Mouse (Mus musculus): Measurements from ENCODE around the gene Osbpl5.
"Not testable (repeated sequence)": the region's sequence is repeated elsewhere in the genome, so short reads cannot be mapped to it uniquely, and the experiment has no call there.

Osbpl5 gene

DNA sequence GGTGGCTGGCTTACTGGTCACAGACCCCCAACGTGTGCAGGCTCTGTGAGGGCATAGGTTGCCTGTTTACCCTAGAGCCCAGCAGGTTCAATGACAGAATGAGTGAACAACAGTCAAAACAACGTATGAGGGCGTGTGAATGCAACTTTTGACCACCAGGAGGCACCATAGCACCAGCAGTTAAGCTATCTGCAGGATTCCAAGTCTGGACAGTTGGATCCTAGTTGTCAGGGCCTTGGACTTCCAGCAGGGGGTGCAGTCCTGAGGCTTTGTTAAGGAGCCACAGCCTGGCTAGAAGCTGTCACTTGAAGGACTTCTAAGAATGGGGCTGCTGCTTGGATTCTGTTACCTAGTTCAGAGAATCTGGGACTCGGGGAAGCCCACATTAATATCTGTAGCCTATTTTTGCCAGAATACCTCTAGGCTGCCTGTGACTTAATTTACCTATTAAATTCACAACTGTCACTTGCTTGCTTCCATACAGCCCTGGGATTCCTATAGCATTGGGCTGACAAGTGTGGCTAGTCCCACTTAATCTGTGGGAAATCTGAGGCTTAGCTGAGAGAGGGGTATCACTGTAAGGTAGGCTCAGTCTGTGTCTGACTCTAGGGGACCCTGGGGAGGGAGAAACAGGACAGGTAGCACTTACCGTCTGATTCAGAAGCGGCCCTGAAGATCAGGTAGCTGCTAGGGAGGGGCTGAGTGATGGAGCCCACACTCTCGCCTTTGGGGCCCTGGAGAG lies 49.9 kb downstream of the Osbpl5 start:
- DNase-seq (ENCODE audit: low read depth) = peak; percentile 96

DNA sequence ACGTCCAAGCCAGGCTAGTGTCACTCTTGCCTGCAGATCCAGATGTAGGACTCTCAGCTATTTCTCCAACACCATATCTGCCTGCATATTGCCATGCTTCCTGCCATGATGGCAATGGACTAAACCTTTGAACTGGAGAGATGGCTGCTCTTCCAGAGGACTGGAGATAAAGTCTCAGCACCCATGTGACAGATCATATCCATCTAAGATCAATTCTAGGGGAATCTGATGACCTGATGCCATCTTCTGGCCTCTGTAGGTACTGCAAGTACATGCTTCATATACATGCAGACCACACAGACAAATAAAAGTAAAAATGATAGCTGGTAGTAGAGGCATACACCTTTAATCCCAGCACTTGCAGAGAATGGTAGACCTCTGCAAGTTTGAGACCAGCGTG lies 60.6 kb downstream of the Osbpl5 start:
- peak; percentile 81 for DNase-seq (ENCODE audit: low read depth)

DNA sequence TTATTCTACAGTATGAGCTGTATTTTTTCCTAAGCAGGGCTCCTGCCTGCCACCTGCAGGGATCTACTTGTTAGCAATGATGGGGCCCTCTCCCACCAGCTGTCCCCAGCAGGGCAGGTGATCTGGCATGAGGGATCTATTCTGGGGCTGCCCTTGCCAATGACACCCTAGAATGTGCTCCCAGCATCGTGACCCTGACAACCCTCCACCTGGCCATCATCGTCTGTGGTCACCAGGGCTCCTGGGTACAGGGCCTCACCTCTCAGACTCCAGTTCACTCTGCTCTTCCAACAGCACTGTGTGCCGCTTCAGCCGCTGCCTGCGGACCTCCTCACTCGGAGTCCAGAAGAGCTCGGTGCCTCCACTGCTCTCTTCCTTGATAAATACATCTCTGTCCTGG lies 62.2 kb downstream of the Osbpl5 start:
- DNase-seq (ENCODE audit: low read depth) = no peak

DNA sequence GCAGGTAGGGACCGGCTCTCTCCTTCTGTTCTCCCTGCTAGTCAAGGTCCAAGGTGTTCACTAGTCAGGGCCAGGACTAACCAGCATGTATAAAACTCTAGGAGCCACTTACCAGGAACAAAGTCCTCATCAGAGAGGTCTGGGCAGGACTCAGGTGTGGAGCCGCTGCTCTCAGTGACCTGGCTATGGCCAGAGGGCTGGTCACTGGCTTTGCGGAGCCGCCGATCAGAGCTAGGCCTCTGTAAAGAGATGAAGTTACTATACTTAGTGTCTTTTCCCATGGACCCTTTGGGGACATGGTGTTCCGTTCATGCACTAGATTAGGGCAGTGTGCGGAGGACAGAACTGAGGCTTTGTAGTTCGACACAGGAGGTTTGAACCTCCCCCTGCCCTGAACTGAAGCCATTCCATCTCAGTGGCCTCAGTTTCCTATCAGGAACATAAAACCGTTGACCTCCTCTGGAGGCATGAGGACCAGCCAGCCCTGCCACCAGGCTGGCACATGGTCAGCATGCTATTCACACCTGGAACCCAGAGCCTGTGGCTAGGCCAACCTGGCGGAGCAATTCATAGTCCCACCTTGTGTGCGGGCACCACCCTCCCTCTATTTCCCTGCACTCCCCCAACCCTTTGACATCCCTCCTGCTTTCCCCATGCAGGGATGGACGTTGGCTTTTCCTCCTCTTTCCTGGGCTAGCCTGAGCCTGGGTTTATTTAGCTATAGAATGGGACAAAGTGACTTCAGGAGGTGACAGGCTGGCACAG lies 63.9 kb downstream of the Osbpl5 start:
- DNase-seq (ENCODE audit: low read depth) = no peak

DNA sequence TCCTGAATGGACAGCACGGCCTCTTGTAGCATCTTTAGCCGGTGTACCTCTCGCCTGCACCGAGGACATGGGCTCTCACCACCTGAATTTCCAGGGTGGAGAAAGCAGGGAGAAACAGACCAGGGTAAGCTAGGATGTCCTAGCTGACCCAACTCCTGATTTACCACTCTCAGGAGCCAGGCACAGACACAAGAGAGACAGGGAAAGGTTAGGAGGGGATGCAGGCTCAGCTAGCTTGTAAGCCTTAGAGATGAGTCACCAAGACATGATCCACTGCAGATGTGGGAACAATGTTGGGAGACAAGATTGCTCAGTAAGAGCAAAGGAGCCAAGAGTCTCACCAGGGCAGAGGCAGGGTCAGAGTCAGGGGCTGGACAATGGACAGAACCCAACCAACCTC lies 64.9 kb downstream of the Osbpl5 start:
- DNase-seq (ENCODE audit: low read depth) = no peak

DNA sequence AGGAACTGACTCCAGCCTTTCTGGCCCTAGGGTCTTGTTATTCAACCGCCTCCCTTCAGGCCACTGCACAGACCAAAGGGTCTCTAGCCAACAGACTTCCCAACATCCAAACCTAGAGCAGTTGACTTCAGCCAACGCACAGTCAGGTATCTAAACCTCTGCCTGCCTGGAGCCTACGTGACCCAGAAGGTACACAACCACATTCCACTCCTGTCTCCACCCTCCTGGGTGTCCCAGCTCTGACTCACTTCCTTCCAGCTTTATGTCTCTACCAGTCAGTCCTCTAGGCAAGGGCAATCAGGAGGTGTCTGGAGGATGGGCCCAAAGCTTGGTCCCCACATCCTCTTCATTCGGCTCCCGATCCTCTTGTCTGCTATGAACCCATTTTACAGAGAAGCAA lies 65.6 kb downstream of the Osbpl5 start:
- no peak for DNase-seq (ENCODE audit: low read depth)

GRCm38 (mm10) chr7:143689946-143690345 lies 66.8 kb downstream of the Osbpl5 start:
- DNase-seq (ENCODE audit: low read depth) = no peak

GRCm38 (mm10) chr7:143689481-143689880 lies 67.3 kb downstream of the Osbpl5 start:
- DNase-seq (ENCODE audit: low read depth) = no peak

DNA sequence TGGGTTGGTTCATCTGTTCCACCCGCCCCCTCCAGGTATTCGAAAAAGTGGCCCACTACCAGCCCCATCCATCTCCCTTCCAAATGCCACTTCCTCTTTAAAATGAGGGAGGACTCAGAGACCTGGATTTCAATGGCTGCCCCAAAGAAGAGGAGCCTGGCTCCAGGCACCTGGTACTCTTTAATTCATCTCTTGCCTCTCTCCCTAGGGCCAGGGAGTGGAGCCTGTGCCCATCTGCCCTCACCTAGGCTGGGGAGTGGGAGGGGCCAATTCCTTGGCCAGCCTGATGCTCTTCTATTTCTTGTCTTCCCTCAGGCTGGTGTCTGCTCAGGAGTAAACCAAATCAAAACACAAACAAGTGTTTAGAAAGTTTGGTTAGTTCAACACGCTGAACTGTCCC lies 70.1 kb downstream of the Osbpl5 start:
- not testable (repeated sequence) for DNase-seq (ENCODE audit: low read depth)

DNA sequence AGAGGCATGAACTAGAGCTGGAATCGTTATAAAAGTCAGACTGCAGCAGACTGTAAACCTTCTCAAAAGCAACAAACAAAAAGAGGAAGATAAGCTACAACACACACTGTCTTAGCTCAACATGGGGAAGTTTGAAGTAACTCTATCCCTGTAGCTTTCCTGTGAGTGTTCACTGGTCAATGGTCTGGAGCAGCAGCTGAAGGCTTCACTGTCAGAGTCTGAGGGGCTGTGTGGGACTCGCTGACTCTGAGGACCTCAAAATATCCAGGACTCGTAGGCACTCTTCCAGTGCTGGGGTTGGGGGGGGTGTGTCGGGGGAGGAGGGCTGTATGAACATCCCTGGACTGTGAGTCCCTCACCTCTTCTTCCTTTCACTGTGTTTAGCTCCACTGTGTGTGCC lies 70.6 kb downstream of the Osbpl5 start:
- DNase-seq (ENCODE audit: low read depth) = not testable (repeated sequence)

GRCm38 (mm10) chr7:143685359-143686067 lies 71.3 kb downstream of the Osbpl5 start, which contains the start of gene Tnfrsf23:
Tnfrsf23 (minus strand) TSS chr7:143685872.
- DNase-seq (ENCODE audit: low read depth) = peak; percentile 89

- DNase-seq (ENCODE audit: low read depth) = not testable (repeated sequence)
Measured at GRCm38 (mm10) chr7:143684569-143684968, 72.2 kb downstream of the Osbpl5 start.

- no peak for DNase-seq (ENCODE audit: low read depth)
Measured at GRCm38 (mm10) chr7:143681566-143681965, 75.2 kb downstream of the Osbpl5 start.

DNA sequence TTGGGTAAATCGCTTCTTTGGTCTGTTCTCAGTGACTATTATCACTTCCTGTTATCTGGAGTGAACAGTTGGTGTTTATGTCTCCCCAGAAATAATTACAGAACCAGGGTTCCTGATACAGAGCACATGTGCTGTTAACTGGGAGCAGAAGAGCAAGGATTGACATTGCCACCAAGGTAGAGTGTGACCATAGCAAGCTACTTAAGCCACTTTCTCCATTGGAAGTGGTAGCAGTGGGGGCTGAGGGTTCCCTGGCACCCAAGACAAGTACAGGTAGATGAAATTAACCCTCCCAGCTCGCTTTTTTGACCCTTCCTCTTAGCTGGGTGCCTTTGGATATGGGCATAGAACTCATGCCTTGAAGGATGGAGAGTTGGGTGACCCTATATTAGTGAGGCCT lies 75.9 kb downstream of the Osbpl5 start:
- not testable (repeated sequence) for DNase-seq (ENCODE audit: low read depth)

- DNase-seq (ENCODE audit: low read depth) = not testable (repeated sequence)
Measured at GRCm38 (mm10) chr7:143679650-143680049, 77.1 kb downstream of the Osbpl5 start.

GRCm38 (mm10) chr7:143666427-143667311 lies 90.1 kb downstream of the Osbpl5 start:
- DNase-seq (ENCODE audit: low read depth) = peak; percentile 45

DNA sequence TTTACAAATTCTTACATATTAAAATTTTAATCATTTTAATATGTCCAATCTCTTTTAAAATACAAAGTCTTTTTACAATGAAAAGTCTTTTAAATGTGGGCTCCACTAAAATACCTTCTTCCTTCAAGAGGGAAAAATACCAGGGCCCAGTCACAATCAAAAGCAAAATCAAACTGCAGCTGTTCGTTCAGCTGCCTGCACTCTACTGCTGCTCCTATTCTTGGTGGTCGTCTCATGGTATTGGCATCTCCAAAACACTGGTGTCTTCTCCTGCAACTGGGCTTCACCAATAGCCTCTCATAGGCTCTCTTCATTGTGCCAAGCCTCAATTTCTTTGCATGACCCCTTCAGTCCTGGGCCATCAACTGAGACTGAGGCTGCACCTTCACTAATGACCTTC lies 93.3 kb downstream of the Osbpl5 start:
- no peak for DNase-seq (ENCODE audit: low read depth)

- DNase-seq (ENCODE audit: low read depth) = no peak
Measured at GRCm38 (mm10) chr7:143660797-143661196, 96.0 kb downstream of the Osbpl5 start.

DNA sequence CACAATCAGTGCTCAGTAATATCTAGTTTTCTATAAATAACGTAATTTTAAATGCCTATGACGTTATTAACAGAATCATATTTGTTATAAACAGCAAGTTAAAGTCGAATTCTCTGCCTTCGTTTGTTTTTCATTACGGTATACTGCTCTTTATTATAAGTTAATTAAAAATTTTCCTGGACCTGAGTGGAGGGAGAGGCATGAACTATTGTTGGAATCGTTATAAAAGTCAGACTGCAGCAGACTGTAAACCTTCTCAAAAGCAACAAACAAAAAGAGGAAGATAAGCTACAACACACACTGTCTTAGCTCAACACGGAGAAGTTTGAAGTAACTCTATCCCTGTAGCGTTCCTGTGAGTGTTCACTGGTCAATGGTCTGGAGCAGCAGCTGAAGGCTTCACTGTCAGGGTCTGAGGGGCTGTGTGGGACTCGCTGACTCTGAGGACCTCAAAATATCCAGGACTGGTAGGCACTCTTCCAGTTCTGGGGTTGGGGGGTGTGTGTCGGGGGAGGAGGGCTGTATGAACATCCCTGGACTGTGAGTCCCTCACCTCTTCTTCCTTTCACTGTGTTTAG lies 106.9 kb downstream of the Osbpl5 start:
- not testable (repeated sequence) for DNase-seq (ENCODE audit: low read depth)

DNA sequence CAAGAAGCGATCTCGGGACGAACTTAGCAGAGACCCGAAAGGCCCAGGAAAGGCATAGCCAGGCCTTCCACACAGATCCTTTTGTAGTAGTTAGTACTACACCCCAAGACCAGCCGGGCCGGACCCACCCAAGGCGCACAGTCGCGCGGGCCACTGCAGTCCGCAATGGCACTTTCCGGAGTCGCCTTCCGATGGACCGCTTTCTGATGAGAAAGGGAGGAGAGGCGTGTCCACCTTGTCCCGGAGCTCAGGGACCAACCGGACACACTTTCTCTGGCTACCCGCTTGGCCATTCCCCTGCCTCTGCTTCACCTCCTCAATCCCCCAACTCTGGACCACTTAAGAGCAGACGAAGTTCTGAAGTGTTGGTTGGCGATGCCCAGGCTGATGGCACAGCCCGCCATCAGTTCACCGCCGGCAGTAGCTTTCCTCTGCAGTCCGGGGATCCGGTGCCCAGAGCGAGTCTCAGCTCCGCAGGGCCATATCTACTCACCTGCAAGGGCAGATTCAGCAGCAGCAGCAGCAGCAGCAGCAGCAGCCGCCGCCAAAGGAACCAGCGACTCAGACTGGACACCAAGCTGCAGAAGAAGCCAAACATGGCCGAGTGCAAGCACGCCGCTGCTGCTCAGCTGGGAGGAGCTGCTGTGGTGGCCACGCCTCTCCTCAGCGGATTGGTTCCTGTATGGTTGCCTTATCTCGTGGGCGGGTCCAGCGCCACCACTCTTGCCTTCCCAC lies 107.6 kb downstream of the Osbpl5 start, which contains the start of gene Tnfrsf22:
Gene Tnfrsf22, minus strand, starts transcription at position 628 of the 735 bp plus-strand sequence.
- peak; percentile 92 for DNase-seq (ENCODE audit: low read depth)
